Mouse (Mus musculus): ENCODE results near the gene Epha1.
A peak's percentile ranks its signal among the peaks of the same experiment; 100 is the strongest.

Epha1 gene

DNA sequence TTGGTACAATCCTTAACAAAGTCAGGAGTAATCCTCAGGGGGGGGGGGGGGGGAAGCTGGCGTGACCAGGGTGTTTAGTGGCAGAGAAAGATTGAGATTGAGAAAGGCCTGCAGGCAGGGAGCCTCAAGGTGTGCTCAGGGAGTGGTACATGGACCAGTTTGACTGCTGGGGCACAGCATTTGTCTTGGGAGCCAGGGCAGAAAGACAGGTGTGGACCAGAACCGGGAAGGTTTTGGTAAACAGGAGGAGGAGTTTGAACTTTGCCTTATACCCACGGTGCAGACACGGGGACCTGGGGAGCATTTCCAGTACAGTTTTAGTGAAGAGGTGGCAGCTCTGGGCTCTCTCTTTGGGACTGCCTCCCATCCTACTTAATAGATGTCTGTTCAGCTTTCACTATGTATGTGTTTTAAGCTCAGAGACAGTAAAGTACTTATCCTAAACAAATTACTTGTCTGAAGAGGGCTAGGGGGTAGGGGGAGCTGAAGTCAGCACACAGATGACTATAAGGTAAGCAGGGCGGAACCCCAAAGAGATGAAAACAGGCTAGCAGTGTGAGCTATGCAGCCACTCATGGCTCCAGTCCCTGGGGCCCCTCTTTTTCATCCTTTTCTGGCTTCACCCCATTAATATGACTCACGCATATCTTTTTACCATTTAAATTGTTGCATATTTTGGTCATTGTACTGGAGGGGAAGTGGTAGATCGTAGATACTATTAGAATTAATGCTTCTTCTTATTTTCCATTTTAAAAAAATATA is 782 bp upstream of the Epha1 start:
- no peak for DNase-seq (ENCODE audit: low spot score)

GRCm38 (mm10) chr6:42372421-42372815 is 650 bp downstream of the Epha1 start:
- no peak for DNase-seq (ENCODE audit: low spot score)

DNA sequence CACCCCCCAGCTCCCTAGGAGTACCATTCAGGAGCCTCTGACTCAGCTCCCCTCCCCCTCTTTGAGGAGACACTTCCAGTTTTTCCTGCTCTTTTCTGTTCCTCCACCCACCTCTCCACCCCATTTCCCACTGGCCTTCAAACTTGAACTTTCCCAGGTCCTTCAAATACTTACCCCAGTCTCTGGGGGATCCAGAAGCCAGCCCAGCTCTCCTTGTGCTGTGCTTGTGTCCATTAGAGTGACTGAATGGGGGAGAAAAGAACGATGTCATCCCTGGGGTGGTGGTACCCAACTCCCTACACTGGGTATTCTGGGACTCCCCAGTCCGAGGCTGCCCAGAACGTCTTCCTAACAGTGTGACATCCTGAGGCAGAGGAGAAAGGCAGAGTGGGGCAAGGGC is 1.1 kb downstream of the Epha1 start:
- no peak for DNase-seq (ENCODE audit: low spot score)

DNA sequence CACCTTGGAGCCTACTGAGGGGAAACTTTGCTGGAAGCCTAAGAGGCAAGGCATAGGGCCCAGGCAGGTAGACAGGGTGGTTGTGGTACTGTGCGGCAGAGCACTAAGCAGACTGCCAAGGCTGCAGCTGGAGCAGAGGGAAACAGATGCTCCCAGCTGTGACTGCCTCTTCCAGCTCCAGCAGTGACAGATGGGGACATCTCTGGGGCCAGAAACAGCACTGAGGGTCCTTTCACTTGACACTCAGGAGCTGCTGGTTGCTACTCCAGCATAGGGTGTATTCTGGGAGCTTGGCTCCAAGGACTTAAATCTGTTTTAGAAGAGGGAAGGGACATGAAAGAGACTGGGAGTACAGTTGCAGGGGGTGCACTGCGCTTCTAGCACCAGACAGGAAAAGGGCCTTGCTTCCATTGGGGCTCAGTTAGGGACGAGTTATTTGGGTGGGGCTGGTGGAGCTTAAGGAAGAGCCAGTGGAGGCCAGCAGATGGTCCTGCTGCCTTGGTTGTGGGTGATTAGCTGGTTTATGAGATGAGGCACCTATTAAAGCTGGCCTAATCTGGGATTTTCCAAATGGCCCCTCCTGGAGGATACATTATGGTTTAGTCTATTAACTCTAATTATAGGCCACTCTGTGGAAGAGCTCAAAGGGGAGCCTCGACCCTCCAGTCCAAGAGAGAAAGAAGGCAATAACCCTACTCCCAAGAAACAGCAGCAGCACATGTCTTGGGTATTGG is 2.3 kb downstream of the Epha1 start:
- no peak for DNase-seq (ENCODE audit: low spot score)

- no peak for DNase-seq (ENCODE audit: low spot score)
Measured at GRCm38 (mm10) chr6:42369870-42370269, 3.2 kb downstream of the Epha1 start.

- DNase-seq (ENCODE audit: low spot score): no peak
Measured at GRCm38 (mm10) chr6:42365215-42365614, 7.9 kb downstream of the Epha1 start.

- DNase-seq (ENCODE audit: low spot score): no peak
Measured at GRCm38 (mm10) chr6:42364607-42365006, 8.5 kb downstream of the Epha1 start.

DNA sequence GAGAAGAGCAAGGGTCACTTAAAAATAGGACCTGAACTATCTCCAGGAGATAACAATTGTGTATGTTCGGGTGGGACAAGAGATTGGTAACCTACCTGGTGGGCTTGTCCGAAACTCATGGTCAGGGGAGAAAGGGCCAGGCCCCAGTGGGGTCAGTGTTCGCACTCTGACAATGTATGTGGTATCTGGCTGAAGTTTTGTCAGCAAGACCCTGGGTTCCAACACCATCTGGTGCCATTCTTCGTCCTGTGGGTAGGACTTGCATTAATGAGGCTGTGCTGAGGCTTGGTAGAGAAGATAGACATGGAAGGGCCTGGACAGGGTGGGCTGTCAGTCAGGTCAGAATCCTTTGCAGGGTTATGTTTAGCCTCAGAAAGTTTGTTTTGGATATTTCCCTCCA is 9.0 kb downstream of the Epha1 start:
- DNase-seq (ENCODE audit: low spot score): no peak

- DNase-seq (ENCODE audit: low spot score): peak; percentile 66
Measured at GRCm38 (mm10) chr6:42362974-42363373, 10.1 kb downstream of the Epha1 start.

GRCm38 (mm10) chr6:42362497-42362896 is 10.6 kb downstream of the Epha1 start:
- DNase-seq (ENCODE audit: low spot score): no peak

DNA sequence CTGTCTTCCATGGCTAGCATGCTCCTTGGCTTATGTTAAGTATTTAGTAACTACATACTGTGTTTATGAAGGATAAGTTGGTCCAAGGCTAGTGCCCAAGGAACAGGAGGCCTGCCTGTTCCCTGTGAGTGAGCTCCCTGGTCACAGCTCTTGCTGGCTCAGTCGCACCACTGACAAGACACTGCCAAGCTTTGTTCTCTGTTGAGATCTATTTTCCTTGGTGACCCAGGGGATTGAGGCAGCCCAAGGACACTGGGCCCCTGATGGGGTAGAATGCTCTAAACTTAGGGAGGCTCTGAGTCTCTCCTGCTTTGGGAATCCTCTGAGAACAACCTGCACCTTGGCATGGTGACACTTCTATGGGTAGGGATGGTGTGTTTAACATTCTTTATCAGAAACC is 11.0 kb downstream of the Epha1 start:
- no peak for DNase-seq (ENCODE audit: low spot score)

DNA sequence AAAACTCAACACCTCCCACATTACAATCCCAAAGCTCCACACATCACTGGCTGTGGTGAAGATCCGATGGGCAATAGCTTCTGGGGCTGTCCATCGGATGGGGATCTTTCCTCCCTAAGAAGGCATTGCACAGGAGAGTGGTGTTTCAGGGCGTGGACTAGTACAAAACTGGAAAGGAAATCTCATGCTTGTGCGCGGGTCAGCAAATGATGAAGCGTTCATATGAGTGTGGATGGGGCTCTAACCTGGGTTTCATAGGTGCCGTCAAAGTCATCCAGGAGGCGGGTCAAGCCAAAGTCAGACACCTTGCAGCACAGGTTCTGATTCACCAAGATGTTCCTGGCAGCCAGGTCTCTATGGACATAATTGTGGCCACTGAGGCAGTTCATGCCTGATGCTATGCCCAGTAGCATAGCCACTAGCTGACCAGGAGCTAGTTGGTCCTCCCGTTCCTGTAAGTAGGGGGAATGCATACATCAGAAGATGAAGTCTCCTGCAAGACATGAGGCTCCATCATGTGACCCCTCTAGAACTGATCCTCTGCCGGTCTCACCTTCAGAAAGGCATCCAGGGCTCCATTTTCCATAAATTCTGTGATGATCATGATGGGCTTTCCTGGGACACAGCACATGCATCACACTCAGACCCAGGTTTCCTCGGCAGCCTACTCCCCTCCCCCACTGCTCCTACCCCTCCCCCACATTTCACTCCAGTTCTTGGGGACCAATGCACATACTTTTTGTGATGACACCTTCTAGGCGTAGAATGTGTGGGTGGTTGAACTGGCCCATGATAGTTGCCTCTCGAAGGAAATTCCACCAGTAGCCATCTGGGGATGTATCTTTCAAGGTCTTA is 11.8 kb downstream of the Epha1 start:
- no peak for DNase-seq (ENCODE audit: low spot score)

DNA sequence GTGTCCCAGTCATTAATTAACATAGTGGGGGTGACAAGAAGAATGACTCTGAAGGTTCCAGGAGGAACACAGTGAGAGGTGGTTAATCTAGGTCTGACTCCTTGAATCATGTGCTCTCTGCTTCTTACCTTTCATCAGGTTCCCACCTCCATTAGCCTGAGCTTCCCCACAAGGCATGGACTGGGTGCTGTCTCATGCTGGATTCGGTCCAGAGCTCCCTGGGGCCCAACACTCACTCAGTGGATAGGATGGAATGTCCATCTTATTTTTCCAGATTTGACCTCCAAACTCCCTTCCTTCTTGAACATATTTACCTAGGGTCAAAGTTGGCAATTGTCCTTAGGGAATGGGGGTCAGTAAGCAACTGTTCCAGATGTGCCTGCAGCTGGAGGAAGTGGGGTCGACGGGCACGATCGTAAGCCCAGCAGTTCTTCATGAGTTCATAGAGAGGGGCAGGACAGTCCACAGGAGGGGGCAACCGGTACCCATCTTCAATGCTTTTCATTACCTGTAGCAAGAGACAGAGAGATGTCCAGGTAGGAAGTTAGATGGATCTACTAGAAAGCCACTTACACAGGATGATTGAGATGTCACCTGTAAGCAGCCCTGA is 12.7 kb downstream of the Epha1 start:
- no peak for DNase-seq (ENCODE audit: low spot score)

DNA sequence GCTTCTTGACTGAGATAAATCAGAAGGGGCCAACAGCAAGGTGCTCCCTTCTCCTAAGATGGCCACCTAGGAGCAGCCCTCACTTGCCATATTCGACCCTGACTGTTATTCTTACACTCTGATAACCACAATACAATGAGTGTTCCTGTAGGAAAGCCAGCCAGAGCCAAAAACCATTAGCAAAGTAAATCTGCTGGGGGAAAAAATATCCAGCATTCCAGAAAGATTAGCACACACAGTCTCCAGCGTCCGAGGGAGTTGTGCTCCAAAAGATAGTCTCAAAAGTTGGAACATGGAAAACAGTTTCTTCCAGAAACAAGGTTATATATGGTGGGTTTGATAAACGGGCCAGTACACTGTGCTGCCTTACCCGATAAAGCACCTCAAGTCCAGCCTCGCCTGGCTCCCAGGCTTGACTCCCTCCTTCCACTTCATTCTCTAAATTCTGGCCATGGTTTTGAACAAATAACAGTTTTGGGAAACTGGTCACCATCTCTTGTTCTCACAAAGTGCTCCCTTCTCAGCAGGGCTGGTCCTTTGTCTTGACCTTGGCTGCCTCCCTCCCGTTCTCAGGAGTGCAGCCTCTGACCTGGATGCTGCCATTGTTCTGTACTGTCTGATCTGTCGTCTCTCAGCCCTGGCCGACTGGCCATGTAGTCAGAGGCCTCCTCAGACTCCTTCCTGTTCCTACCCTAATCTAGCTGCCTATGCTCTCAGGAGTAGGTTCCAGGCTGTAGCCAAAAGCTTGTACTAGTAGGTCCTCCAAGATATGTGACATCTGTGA is 13.5 kb downstream of the Epha1 start:
- no peak for DNase-seq (ENCODE audit: low spot score)

- DNase-seq (ENCODE audit: low spot score): no peak
Measured at GRCm38 (mm10) chr6:42358901-42359300, 14.2 kb downstream of the Epha1 start.

DNA sequence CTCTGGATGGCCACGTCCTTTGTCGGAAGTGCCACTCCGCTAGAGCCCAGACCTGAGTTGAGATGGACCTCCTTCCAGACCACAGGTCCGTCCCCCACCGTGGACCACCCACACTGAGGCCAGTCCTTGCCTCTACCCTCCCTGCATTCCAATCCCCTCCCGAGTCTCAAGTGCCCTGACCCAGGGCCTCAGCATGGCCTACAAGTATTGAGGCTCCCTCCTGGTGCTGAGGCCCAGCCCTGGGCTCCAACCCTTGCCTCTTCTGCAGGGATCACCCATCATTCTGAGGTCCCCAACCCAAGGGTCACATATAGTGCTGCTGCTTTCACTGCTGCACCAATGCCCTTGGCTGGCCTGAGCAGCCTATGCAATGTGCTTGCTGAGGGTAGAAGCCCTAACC is 15.2 kb downstream of the Epha1 start:
- no peak for DNase-seq (ENCODE audit: low spot score)

DNA sequence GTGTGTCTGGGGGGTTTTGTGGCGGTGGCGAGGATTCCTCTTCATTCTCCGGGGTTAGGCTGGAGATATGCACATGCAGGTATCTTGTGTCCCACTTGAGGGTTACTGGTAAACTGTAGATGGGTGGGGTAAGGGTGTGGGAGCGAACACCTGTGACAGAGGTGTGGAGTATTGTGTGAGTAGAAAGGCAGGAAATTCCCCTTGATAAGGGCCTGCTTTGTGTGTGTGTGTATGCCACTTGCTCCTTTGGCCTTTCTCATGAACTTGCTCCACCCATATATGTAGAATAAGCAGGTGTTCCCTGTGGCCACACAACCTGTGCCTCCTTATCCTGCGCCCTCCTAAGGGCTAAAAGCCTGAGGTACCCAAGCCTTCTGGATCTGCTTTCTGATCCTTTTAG is 16.2 kb downstream of the Epha1 start:
- no peak for DNase-seq (ENCODE audit: low spot score)

GRCm38 (mm10) chr6:42355794-42356600 is 17.1 kb downstream of the Epha1 start:
- no peak for DNase-seq (ENCODE audit: low spot score)

- no peak for DNase-seq (ENCODE audit: low spot score)
Measured at GRCm38 (mm10) chr6:42355366-42355765, 17.7 kb downstream of the Epha1 start.

All from adipocyte (in vitro differentiated cells).